Mouse (Mus musculus) C3H10T1/2 (cell line): ENCODE results near the gene Ctu2. TPM values are rescaled to one million over a fixed set of nuclear protein-coding genes. Genes with fewer than 3 reads are reported as not detected.

Experiments used
- polyA plus RNA-seq, 2 experiments: library from polyadenylated mRNA; unstranded; fragments of >200 nt; fragmentation: generic; extraction: Trizol; gene quantifications; one replicate each; pipeline ENCODE4 v1.2.1; 2012; ENCODE audit warnings: missing spikeins in 2 of 2

Gene Ctu2
- polyA plus RNA-seq = 10 to 100 TPM; 21.2 to 35.3 TPM

DNA sequence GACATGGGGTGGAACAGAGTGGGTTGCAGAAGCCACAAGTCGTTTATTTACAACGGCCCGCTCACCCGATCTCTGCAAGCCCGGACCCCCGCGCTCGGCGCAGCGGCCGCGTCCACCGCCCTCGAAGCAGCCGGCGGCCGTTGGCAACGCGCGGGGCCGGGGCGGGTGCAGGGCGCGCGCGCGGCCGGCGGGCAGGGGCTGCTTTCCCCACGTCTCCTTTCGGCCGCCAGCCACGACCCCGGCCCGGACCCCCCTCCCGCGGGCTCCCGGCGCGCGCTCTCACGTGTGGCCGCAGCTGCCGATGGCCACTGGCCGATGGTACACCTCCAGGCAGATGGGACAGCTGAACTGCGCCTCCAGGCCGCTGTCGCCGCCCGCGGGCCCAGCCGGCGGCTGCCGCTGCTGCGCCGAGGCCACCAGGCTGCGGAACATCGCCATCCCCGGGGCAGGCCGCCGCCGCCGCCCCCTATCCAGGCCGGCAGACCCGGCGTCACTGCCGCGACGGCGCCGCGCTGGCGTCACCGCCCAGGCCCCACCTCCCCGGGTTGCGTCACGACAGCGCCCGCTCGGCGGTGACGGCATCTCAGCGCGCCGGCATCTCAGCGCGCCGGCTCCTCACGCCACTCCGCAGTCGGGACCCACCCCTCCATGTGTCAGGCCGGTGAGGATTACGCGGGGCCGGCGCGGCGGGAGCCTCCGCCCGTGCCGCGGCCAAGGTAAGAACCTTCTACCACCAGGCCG lies at the start of gene Ctu2, which contains the start of gene Rnf166:
Gene Ctu2, plus strand, starts transcription at position 564 of the 741 bp plus-strand sequence.
Gene Rnf166, minus strand, starts transcription at position 485 of the 741 bp plus-strand sequence.

DNA sequence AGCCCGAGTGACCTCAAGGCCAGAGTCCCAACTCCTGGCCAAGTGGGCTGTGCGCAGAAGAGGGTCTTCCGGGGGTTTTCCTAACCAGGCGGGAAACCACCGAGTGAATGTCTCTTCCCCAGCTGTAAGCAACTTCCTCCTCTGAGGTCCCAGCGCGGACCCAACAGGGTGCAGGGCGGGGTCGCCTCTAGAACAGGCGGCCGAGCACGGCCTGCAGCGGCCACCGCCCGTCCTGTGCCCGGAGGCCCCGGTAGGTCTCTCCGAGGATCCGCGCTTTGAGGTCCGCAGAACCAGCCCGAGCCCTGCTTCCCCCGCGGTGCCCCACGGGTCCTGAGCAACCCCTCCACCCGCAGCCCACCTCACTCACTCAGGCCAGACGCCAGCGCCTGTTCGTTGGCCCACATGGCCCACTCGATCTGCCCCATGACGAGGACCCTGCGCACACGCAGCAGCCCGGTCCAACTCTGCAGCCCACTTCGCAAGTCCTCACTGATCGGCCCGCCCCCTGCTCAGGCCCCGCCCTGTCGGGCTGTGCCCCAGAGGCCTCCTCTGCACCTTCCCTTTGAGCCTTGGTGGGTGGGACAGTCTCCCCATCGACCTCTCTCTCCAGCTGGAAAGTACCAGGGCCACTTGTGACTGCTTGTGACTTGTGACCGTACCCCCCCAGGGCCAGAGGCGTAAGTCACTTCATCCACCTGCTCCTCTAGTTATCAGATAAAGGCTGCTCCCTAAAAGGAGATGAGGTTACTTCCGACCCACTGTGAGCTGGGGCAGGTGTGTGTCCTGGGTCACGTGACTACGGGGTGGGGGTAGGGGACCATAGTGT lies 43.3 kb upstream of the Ctu2 start, which contains the start of gene Cyba:
Gene Cyba, minus strand, starts transcription at position 488 of the 826 bp plus-strand sequence.

DNA sequence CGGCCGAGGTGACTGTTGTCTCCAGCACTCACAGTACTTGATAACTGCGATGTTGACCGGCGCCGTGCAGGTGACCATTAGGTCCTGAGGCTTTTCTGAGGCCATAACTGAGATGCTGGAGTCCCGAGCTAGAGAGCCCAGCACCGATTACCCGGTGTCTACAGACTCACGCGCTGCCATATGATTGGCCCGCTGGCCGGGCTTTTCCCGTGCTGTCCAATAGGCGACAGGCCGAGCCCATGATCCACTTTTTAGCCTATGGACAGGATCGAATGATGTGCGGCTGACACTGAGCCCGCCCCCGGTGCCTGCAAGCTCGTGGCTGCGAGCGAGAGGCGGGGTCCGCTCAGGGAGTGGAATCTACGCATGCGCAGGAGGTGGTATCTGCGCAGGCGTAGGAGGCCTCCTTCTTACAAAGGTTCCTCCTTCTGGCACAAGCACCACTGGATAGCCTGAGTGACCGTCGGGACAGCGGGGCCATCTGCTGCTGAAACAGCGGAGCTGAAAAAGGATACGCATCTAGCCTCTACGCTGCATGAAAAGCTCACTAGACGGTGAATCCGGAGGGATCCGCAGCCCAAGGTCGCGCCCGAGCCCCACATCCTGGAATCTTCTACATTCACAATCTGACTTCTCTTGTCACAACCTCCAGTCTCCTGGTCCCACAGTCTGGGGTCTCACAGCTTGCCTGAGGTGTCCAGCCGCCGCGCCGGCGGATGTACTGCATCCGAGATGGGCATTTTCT lies 32.5 kb upstream of the Ctu2 start, which contains the start of gene Mvd:
Gene Mvd, minus strand, starts transcription at position 161 of the 745 bp plus-strand sequence.

DNA sequence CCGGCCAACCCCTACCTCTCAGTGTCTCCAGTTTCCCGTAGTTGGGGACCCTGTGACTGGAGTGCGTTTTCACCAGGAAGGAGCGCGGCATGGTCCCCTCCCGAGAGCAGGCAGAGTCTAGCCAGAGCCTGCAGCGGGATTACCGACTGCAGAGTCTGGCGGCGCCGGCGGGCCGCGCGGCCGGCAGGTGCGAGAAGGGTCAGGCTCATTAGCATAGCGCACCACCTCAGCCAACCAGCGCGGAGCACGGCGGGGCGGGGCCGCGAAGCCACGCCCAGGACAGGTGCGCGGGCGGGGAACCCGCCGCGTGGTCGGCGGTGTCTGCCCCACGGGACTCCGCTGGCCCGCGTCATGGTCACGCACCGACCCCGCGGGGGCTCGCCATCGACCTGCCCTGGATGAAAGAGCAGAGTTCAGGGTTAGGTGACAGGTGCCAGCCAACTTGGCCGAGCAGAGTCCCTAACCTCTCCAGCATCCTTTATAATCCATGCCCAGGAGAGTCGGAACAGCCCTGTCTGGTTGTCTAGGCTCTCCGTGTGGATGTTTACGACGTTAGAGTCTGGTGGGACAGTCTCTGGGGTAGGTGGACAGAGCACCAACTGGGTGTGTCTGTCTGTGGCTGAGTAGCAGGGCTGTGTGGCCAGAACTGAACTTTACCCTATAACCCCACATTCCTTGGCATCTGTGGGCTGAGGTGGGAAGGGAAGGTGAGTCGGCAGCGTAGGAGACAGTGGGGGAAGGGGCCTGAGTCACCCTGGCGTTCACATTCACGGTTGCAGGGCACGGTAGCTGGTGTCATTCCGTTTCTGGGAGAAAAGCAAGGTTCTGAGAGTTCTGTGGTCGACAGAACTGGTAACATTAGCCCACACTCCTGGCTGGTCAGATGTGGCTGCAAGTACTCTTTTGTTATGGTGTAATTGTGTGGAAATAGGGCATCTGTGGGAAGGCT lies 15.1 kb upstream of the Ctu2 start, which contains the start of gene Snai3:
Gene Snai3, minus strand, starts transcription at position 210 of the 949 bp plus-strand sequence.

Other genes starting within 250 kb of the Ctu2 start
- gene Zfpm1, start 194.0 kb upstream of the Ctu2 start, polyA plus RNA-seq = 10 to 100 TPM in 1 of 2 experiments, 1 to 10 TPM in 1; 9.8 to 17.3 TPM
- gene Trhr2, start 115.4 kb upstream of the Ctu2 start, polyA plus RNA-seq = not detected
- gene Zc3h18, start 99.5 kb upstream of the Ctu2 start, polyA plus RNA-seq = 10 to 100 TPM in 1 of 2 experiments, 1 to 10 TPM in 1; 5.7 to 28.5 TPM
- gene Il17c, start 54.1 kb upstream of the Ctu2 start, polyA plus RNA-seq = not detected
- not detected for gene Cyba, start 43.2 kb upstream of the Ctu2 start, polyA plus RNA-seq
- gene Mvd, start 32.7 kb upstream of the Ctu2 start, polyA plus RNA-seq = 10 to 100 TPM; 24.3 to 41.3 TPM
- gene Snai3, start 15.4 kb upstream of the Ctu2 start, polyA plus RNA-seq = under 1 TPM in 1 of 2 experiments, not detected in 1; 0.01 TPM
- gene Rnf166, start 79 bp upstream of the Ctu2 start, polyA plus RNA-seq = 10 to 100 TPM in 1 of 2 experiments, 1 to 10 TPM in 1; 9.7 to 37.6 TPM
- gene Piezo1, start 75.2 kb downstream of the Ctu2 start, polyA plus RNA-seq = 10 to 100 TPM; 66.5 to 76.0 TPM
- 10 to 100 TPM; 15.3 to 56.8 TPM for gene Cdt1, start 91.9 kb downstream of the Ctu2 start, polyA plus RNA-seq
- gene Aprt, start 100.8 kb downstream of the Ctu2 start, polyA plus RNA-seq = 100 to 1,000 TPM; 310 to 859 TPM
- 10 to 100 TPM in 1 of 2 experiments, 1 to 10 TPM in 1; 8.6 to 14.7 TPM for gene Galns, start 135.3 kb downstream of the Ctu2 start, polyA plus RNA-seq
- 10 to 100 TPM; 86.1 to 87.4 TPM for gene Trappc2l, start 135.5 kb downstream of the Ctu2 start, polyA plus RNA-seq
- not detected for gene Pabpn1l, start 146.6 kb downstream of the Ctu2 start, polyA plus RNA-seq
- gene Cbfa2t3, start 223.0 kb downstream of the Ctu2 start, polyA plus RNA-seq = under 1 TPM in 1 of 2 experiments, not detected in 1; 0.02 TPM